Mouse (Mus musculus) spleen, postnatal 4 days (tissue): ENCODE data around the gene Tiam1.

ENCODE experiments used
- DNase-seq, 2 experiments: peaks; one replicate each; pipeline ENCODE4 v3.0.0; 2022; ENCODE audit warnings: low spot score in 2 of 2

Gene Tiam1

DNA sequence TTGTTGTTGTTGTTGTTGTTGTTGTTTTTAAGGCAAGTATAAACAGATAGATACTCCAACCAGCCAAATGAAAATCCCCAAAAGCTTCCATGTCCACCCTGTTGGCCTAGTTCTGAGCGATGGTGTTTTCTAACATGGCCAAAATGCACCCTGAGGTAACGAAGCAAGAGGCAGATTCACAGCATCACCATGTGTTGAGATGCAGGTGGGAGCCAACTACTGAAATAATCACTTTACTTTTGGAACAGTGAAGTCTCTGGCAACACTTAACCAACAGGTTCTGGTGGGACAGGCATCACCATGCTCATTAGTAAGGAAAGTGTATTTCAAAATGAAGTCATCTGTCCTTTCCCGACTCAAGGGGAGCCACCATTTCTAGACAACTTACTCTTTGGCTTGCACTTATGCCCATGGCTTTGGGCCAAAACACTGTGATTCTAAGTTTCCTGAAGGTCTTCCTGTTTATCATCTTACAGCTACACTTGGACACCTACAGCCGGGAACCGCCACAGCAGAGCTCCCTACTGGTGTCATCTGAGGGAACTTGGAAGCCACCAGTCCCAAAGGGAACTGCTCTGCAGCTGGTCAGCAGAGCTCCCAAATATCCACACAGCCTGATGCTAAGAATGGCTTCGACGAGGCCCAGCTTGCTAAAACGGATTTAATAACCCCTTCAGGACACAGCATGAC, 230.7 kb downstream of the Tiam1 start:
- no peak for DNase-seq

DNA sequence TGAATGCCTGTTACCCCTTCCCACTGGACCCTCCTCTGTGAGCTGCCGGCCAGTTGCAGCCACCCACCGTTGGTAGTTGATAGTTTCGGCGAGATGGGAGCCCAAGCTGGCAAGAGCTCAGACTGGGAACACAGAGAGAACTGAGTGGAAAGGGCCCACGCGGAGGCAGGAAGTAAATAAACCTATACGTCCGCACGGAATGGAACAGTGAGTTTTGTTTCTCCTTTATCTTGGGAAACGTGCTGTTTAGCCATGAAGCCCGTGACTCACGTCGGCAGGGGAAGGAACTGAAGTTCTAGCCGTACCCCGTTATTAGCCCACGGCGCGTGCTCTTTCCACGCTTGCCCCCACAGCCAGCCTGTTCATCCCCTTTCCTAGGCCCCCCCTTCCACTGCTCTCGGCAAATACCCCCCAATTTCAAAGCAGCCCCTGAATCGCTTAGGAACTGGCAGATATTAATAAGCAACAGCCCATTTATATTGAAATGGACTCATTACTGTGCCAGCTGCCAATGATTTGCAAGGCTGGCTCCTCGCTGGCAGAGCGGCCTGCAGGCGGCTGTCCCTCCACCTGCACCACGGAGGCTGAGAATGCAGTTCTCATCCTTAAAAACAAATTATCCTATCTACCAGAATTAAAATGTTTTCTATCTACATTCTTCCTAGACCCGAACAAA, 234.0 kb downstream of the Tiam1 start:
- no peak for DNase-seq

DNA sequence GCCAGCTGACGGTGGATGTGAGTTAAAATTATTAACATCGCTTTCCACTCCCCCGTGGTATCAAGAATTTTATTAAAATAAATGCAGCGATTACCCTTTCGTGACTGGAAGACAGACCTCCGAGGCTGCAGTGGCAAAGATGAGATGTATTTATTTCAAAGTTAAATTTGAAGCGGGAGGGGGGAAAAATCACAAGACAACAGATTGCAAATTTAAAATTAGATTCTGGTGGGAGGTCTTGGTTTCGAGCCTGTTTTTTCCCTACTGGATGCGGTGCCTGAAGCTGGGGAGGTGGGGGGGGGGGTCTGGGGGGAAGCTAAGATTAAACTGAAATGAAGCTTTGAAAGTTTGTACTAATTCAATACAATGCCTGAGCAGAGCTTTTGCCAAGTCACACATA, 235.9 kb downstream of the Tiam1 start:
- DNase-seq = no peak

DNA sequence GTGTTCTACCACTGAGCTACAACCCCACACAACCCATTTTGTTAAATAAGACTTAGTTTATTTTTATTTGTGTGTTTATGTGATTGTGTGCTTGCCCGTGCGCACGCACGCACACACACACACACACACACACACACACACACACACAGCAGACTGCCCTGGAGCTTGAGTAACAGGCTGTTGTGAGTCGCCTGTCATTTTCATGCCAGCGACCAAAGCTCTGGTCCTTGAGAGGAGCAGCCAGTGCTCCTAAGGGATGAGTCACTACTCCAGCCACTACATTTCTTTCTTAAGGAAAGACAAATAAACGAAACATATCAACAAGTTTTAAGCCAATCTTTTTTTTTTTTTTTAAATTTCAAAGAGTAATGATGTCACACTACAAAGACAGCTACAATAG, 236.7 kb downstream of the Tiam1 start:
- no peak for DNase-seq

DNA sequence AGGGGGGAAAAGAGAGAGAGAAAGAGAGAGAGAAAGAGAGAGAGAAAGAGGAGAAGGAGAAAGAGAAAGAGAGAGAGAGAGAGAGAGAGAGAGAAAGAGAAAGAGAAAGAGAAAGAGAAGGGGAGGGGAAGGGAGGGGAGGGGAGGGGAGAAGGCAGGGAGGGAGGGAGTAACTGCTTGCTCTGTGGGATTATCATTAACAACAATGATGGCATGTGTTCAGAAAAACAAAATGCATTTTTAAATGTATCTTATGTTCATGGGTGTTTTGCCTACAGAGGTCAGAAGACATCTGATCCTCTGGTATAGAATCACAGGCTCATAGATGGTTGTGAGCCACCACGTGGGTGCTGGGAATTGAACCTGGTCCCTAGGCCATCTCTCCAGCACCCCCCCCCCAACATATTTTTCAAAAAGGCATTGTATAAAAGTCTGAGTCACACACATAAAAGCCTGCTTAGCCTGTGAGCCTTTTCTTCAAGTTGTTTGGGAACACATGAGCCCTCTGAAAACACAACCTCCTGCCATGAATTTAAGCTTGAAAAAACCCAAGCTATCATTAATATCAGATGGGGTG, 237.8 kb downstream of the Tiam1 start:
- DNase-seq = no peak

DNA sequence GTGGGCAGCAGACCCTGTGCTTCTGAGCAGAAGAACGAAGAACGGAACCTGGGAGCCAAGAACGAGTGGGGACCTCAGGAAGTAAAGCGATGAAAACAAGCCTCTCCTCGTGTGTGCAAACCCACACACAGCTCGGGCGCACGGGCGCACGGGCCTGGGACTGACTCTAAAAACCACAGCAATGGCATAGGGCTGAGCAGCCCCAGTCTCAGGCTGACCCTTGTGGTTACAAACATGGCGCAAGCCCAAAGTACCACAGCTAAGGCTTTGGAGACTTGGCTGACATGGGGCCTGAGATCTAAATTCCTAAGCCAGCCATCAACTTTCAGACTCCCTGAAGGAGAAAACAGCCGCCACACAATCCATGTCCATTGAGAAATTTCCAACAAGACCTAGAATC, 239.4 kb downstream of the Tiam1 start:
- DNase-seq = no peak

DNA sequence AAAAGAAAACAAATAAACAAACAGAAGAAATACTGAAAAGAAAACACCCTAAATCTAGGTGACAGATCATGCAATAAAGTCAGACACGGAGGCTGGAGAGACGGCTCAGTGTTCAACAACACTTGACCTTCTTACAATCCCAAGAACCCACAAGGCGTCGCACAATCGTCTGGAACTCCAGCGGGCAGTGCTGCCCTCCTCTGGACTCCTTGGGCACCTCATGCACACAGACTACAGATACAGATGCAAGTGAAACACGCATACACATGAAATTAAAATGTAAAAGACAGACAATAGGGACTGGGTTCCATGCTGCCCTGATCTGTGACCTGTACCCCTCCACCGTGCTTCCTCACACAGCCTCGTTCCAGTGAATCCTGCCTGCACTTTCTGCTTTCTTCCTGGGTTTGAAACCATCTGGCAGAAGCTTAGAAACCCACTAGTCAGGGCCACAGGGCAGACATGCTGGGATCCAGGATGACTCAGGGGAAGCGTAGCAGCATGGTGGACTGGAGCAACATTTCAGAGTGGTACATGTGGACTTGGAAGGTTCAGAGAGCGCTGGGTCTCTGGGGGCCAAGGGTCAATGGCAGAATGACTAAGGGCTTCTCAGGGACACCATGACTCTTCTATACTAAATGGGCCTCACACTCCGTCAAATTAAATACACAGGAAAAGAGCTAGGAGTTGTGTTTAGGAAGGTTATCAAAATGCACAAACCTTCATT, 240.8 kb downstream of the Tiam1 start:
- DNase-seq = no peak

DNA sequence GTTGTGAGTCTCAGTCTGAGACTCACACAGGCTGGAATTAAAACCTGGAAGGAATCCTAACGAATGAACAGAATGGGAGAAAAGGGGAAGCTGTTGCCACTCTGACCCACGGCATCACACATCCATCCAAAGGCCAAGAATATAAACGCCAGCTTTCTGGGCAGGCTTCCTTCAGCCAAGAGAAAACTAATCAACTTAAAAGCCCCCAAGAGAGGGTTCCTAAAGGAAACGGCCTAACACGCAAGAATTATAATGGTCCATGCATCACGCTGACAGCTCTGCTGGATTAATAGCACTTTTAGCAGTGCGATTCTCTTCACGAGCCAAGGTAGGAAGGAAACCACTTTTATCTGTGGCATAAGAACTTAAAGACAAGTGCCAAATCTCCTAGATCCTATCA, 242.9 kb downstream of the Tiam1 start:
- DNase-seq = no peak

DNA sequence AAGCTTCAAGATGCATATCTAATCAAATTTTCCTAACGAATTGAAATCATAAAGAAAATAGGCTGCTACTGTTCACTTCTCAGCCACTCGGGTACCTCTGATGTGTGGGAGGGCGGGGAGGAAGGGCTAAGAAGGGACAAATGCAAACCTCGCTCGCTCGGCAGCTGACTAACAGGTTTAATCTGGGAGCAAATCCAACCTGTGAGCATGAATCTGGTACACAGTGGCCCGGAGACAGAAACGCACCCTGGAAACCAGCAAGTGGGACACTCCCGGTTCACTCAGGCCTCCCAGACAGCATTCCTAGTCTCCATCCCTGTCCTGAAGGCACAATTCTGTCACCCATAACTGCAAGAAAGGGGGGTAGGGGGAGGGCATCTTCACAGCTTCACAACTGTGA, 244.4 kb downstream of the Tiam1 start:
- DNase-seq = no peak

DNA sequence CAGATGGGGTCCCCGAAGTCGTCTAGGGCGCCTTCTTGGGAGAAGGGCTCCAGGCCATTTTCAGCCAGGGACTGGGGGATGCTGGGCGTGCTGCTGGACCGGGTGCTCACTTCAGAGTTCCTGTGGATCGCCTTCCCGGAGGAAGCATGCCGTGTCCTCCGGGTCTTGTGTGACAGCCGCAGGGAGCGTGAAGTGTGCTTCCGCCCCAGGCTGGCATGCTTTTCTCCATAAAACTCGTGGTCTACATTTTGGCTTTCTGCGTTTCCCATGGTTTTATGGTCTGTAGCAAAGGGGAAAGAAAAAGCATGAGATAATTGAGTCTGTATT, 245.3 kb downstream of the Tiam1 start:
- DNase-seq = no peak

DNA sequence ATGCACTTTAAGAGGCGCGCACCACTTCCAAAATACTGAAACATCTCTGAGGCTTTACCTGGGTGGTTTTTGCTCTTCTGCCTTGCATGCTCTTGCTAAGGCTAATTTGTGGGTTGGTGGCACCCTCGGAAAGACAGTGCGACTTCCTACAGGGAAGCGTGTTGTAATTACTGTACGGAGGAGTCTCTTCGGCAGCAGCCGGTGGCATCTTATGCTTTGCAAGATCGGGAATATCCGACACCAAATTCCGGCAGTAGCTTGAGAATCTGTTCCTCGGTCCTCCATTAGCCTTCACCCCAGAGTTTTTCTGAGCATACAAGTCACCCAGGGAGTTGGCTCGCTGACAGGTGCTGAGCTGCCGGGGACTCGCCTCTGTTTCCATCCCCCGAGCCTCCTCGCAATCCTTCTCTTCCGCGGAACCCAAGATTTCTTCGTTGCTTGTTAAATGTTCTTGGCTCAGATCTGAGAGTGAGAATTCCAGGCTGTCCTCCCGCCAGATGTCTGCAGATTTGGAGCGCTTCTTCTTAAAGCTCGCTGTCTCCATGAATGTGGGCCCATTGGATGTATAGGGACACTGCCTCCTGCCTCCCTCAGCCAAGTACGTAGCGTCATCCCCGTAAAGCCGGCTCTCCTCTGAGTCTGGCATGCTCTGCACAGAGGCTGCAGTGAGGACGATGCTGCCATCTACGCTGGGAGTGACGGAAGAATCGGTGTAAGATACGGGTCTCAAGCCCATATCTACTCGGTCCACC, 245.8 kb downstream of the Tiam1 start:
- no peak for DNase-seq

DNA sequence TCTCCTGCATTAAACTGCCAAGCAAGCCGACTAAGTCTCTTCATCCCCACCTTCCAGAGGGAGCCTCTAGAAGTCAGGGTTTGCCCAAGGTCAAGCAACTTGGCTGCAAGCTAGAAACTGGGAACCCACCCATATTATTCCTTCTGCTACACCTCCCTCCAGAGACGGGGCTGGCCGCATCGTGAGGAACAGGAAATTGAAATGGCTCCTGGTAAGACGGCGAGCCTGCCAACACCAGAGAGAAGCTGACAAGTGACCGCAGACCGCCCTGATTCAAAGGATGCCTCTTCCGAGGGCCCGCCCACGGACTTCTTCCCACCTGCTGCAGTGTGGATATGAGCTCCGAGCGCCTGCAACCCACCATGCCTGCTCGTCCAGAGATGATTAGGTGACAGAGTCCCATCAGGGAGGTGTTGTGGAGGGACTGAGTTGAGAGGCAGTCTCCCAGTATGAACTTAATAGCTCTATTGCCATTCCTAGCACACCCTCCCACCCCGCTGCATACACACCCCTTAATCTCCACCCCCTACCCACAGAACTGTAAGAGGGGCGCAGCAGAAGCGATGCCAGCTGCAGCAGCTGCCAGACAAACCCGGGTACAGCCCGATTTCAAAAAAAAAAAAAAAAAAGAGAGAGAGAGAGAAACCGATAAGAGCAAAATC, 246.6 kb downstream of the Tiam1 start:
- DNase-seq = no peak

DNA sequence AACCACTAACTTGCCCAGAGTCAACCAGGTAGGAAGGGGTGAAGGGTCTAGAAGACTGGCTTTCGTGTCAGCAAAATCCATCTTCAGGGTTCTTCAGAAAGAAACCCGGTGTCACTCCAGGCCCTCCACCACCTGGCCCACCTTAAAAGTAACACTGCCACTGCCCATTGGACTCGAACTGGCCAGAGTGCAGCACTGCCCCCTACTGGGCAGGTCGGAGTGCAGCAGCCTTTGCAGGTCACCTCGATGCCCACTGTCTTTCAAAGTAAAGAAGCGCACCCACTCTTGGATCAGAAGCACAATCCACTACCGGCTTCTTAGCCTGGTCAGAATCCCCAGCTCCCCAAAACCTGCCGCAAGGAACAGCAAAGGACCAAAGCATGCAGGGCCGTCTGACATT, 247.2 kb downstream of the Tiam1 start:
- peak in 1 of 2 experiments; percentile 75 for DNase-seq

DNA sequence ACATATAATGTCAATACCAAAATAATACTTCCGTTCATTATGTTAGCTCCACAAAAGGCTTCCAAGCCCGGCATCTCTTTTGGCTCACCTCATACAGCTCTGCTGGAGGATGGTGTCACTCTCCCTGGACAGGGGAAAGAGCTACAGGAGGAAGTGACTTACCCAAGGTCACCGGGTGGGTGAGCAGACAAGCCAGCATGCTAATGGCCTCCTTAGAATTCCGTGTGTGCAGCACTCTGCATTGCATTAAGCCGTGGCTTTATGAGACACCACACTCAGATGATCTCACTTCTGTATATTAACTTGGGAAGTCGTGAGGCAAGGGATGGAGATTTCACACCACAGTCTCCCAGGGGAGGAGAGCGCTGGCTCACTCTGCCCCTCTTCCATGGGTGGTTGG, 248.3 kb downstream of the Tiam1 start:
- DNase-seq = no peak

DNA sequence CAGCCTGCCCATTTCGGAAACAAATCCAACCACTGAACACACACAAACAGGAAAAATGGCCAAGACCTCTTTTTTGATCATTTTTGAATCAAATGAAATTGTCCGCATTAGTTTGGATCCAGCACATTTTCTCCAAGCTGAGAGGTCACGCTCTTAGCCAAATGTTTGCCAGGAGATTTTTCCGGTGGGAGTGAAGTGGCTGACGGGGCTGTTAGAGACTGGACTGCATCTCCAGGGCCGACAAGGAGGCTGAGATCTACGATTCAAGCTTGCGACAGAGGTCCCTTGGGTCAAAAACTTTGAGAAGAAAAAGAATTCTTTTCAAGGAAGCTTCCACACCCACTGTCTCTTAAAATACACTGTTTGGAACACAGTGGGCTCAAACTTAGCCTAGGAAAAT, 248.8 kb downstream of the Tiam1 start:
- DNase-seq = no peak

DNA sequence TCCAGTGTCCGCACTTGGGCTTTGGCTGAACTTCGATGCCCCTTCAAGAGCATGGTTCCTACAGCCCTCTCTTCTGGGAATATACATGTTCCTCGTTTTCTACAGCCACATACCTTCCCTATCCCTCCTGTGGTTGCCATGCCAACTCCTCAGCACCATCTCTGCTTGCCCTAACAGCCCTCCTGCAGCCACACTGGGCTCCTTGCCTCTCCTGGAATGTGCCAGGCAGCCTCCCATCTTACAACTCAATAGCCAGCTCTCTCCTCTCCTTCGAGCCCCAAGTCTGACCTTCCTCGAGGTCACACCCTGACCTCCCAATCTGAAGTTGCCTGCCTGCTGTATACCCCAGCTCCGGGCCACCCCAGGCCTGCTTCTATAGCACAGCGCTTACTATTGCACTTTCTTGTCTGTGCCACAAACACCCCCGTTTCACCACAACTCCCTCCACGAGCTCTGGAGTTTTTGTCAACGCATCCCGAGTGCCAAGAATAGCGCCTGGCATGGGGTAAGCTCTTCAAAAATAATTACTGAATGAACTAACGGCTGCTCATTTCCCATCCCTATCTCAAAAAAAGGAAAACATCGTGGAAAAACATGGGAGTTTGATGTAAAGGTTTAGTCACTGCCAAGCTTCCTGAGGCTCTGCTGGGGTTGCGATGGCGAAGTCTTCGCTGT, 252.9 kb downstream of the Tiam1 start:
- DNase-seq = no peak

DNA sequence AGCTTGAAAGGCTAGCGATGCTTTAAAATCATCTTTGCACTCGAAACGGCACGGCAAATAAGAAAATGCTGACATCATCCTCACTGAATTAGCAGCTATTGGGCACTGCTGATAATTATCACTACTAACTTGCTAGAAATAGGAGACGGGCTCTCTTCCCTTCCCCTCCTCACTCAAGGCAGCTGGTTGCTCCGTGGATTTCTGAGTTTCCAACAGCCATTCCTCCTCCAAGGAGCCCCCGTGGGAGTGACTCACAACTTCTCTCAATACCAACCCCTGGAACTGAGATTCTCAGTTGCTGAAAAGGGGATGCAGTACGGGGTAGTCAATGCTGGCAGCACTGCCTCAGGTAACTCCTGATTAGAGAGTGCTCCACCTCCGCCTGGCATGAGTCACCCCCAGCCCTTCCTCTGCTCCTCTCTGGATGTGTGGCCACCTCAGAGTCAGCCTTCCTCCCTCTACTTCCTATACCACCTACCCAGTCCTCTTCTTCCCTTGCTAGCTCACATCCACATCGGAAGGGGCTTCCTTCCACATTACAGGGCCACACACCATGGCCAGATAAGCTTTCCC, 253.6 kb downstream of the Tiam1 start:
- DNase-seq = no peak

DNA sequence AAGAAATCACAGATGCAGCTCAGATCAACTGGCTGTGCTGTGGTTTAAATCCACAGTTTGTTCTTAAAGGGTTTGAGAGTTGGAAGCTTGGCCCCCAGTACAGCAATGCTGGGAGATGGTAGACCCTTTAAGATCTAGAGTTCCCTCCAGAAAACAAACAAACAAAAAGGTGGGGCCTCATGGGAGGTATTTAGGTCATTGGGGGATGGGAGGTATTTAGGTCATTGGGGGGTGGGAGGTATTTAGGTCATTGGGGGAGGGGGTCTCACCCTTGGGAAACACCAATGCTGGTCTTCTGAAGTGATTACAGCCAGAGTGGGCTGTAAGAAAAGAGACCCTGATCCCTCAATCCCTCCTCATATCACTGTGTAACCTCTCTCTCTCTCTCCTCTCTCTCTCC, 257.0 kb downstream of the Tiam1 start:
- no peak for DNase-seq

DNA sequence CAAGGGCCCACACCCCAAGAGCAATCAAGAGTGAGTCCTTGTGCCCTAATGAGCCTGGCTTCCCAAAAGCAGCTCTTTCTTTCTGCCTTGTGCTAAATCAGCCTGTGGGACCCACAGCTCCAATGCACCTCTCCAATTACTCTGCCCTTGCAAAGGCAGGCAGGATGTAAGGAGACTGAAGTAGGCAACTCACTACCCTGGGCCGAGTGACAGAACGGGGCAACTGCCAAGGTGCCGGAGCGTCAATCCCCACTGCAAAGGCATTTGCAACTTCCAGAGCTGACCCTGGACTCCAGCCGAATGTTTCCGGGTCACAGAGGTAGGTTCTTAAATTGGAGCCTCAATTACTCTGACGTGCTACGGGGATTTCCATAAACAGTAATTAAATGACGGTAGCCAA, 257.9 kb downstream of the Tiam1 start:
- DNase-seq = no peak

DNA sequence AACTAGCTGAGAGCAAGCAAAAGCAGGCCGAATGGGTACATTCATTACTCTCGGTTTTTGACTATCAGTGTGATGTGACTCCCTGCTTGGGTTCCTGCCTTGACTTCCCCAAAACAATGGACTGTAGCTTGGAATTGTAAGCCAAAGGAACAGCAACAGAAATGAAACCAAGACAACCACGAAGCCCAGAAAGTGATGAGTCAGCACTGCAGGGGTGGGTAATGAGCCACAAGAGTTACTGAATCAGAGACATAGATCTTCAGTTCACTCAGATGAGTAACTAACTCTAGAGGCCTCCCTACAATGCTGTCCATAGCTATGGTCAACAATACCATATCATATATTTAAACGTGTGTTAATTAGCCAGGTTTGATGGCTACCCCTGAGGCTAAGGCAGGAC, 259.7 kb downstream of the Tiam1 start:
- no peak for DNase-seq
